Mouse (Mus musculus) granulocyte monocyte progenitor cell, adult 5-6 weeks (primary cell): ENCODE data around the gene Zdhhc7. TPM values are rescaled to one million over a fixed set of nuclear protein-coding genes. Genes with fewer than 3 reads are reported as not detected.

ENCODE experiments used
- ATAC-seq: replicated peaks from 2 replicates; pipeline ENCODE4 v1.8.0; 2016; ENCODE audit warnings: mild to moderate bottlenecking, moderate TSS enrichment, inconsistent platforms; ENCODE audit not compliant: poor library complexity, severe bottlenecking
- total RNA-seq, 2 experiments: library from RNA; stranded (forward) in 1 of 2; stranded (reverse) in 1 of 2; fragments of 200-712, 200-1000 nt in 1 of 2; fragments of >200 nt in 1 of 2; fragmentation: Nextera tagmentation in 1 of 2; gene quantifications; 2 replicates each; pipeline ENCODE4 v1.2.3; 2014 to 2017

Zdhhc7 gene
- total RNA-seq, 2 experiments from 2014 or later: 19.5 to 21.1 TPM

- no peak for ATAC-seq
Observed at GRCm38 (mm10) chr8:120118162-120118561, 16.9 kb upstream of the Zdhhc7 start.

GRCm38 (mm10) chr8:120116600-120116999 lies 15.3 kb upstream of the Zdhhc7 start:
- no peak for ATAC-seq

GRCm38 (mm10) chr8:120114315-120114841 lies 13.1 kb upstream of the Zdhhc7 start:
- no peak for ATAC-seq

GRCm38 (mm10) chr8:120113758-120114255 lies 12.5 kb upstream of the Zdhhc7 start, which contains the start of gene 6430548M08Rik:
6430548M08Rik (plus strand) TSS chr8:120114152.
- peak; percentile 76 for ATAC-seq

- no peak for ATAC-seq
Observed at GRCm38 (mm10) chr8:120113306-120113705, 12.0 kb upstream of the Zdhhc7 start.

GRCm38 (mm10) chr8:120112535-120112934 lies 11.3 kb upstream of the Zdhhc7 start:
- peak; percentile 50 for ATAC-seq

- ATAC-seq: no peak
Observed at GRCm38 (mm10) chr8:120111382-120111781, 10.1 kb upstream of the Zdhhc7 start.

GRCm38 (mm10) chr8:120110966-120111365 lies 9.7 kb upstream of the Zdhhc7 start:
- ATAC-seq: no peak

- peak; percentile 64 for ATAC-seq
Observed at GRCm38 (mm10) chr8:120109149-120109548, 7.9 kb upstream of the Zdhhc7 start.

- ATAC-seq: no peak
Observed at GRCm38 (mm10) chr8:120104721-120105272, 3.5 kb upstream of the Zdhhc7 start.

GRCm38 (mm10) chr8:120103916-120104315 lies 2.6 kb upstream of the Zdhhc7 start:
- no peak for ATAC-seq

GRCm38 (mm10) chr8:120100388-120101067 lies 754 bp downstream of the Zdhhc7 start:
- 0 out of 2 replicates have a peak, but pooled peaks have one; percentile 22 for ATAC-seq

GRCm38 (mm10) chr8:120096486-120096885 lies 4.8 kb downstream of the Zdhhc7 start:
- ATAC-seq: no peak

- ATAC-seq: no peak
Observed at GRCm38 (mm10) chr8:120094801-120095200, 6.5 kb downstream of the Zdhhc7 start.

- no peak for ATAC-seq
Observed at GRCm38 (mm10) chr8:120093103-120093502, 8.2 kb downstream of the Zdhhc7 start.

GRCm38 (mm10) chr8:120091032-120091431 lies 10.2 kb downstream of the Zdhhc7 start:
- no peak for ATAC-seq

- ATAC-seq: no peak
Observed at GRCm38 (mm10) chr8:120089511-120089910, 11.8 kb downstream of the Zdhhc7 start.

GRCm38 (mm10) chr8:120084783-120085182 lies 16.5 kb downstream of the Zdhhc7 start:
- ATAC-seq: no peak

- no peak for ATAC-seq
Observed at GRCm38 (mm10) chr8:120083261-120083660, 18.0 kb downstream of the Zdhhc7 start.

GRCm38 (mm10) chr8:120079361-120079760 lies 21.9 kb downstream of the Zdhhc7 start:
- no peak for ATAC-seq

- ATAC-seq: peak; percentile 77
Observed at GRCm38 (mm10) chr8:120078080-120078479, 23.2 kb downstream of the Zdhhc7 start.

GRCm38 (mm10) chr8:120075347-120075746 lies 25.9 kb downstream of the Zdhhc7 start:
- ATAC-seq: no peak
